Mouse (Mus musculus): ENCODE results near the gene Gm43517. TPM values are rescaled to one million over a fixed set of nuclear protein-coding genes. Genes with fewer than 3 reads are reported as not detected.

Gene Gm43517
- total RNA-seq (2014; fragmentation: Nextera tagmentation), result not detected in 2 replicates
- total RNA-seq (2017), result not detected in 2 replicates

GRCm38 (mm10) chr12:49384876-49385630, at the start of gene Gm43517:
Gene Gm43517 (plus strand): TSS chr12:49385174.
- peak; percentile 34 for ATAC-seq (replicated peaks; ENCODE audit: poor library complexity, severe bottlenecking)

- no peak for ATAC-seq (replicated peaks; ENCODE audit: poor library complexity, severe bottlenecking)
These were observed 35.3 kb upstream of the Gm43517 start for GRCm38 (mm10) chr12:49349697-49350096.

- ATAC-seq (replicated peaks; ENCODE audit: poor library complexity, severe bottlenecking), result no peak
These were observed 16.0 kb upstream of the Gm43517 start for GRCm38 (mm10) chr12:49368931-49369330.

- no peak for ATAC-seq (replicated peaks; ENCODE audit: poor library complexity, severe bottlenecking)
These were observed 12.8 kb upstream of the Gm43517 start for GRCm38 (mm10) chr12:49372170-49372569.

GRCm38 (mm10) chr12:49373176-49373575, 11.8 kb upstream of the Gm43517 start:
- no peak for ATAC-seq (replicated peaks; ENCODE audit: poor library complexity, severe bottlenecking)

GRCm38 (mm10) chr12:49373821-49374605, 11.0 kb upstream of the Gm43517 start:
- ATAC-seq (replicated peaks; ENCODE audit: poor library complexity, severe bottlenecking), result no peak

GRCm38 (mm10) chr12:49374606-49374995, 10.4 kb upstream of the Gm43517 start:
- peak; percentile 68 for ATAC-seq (replicated peaks; ENCODE audit: poor library complexity, severe bottlenecking)

- ATAC-seq (replicated peaks; ENCODE audit: poor library complexity, severe bottlenecking), result no peak
These were observed 9.3 kb upstream of the Gm43517 start for GRCm38 (mm10) chr12:49375427-49376317.

GRCm38 (mm10) chr12:49376318-49376992, 8.5 kb upstream of the Gm43517 start:
- ATAC-seq (replicated peaks; ENCODE audit: poor library complexity, severe bottlenecking), result no peak

- ATAC-seq (replicated peaks; ENCODE audit: poor library complexity, severe bottlenecking), result no peak
These were observed 7.5 kb upstream of the Gm43517 start for GRCm38 (mm10) chr12:49377281-49377970.

- ATAC-seq (replicated peaks; ENCODE audit: poor library complexity, severe bottlenecking), result no peak
These were observed 6.1 kb upstream of the Gm43517 start for GRCm38 (mm10) chr12:49378920-49379319.

- ATAC-seq (replicated peaks; ENCODE audit: poor library complexity, severe bottlenecking), result no peak
These were observed 5.5 kb upstream of the Gm43517 start for GRCm38 (mm10) chr12:49379446-49379845.

GRCm38 (mm10) chr12:49380442-49380841, 4.5 kb upstream of the Gm43517 start:
- no peak for ATAC-seq (replicated peaks; ENCODE audit: poor library complexity, severe bottlenecking)

GRCm38 (mm10) chr12:49381031-49381525, 3.9 kb upstream of the Gm43517 start:
- no peak for ATAC-seq (replicated peaks; ENCODE audit: poor library complexity, severe bottlenecking)

- ATAC-seq (replicated peaks; ENCODE audit: poor library complexity, severe bottlenecking), result peak; percentile 22; the same call in 1 of the 2 replicates
These were observed 3.1 kb upstream of the Gm43517 start for GRCm38 (mm10) chr12:49381721-49382365.

- no peak for ATAC-seq (replicated peaks; ENCODE audit: poor library complexity, severe bottlenecking)
These were observed 2.1 kb upstream of the Gm43517 start, which contains the start of gene Foxg1 for GRCm38 (mm10) chr12:49382565-49383520. Gene Foxg1 (plus strand): TSS chr12:49382660.

GRCm38 (mm10) chr12:49383521-49384133, 1.3 kb upstream of the Gm43517 start:
- ATAC-seq (replicated peaks; ENCODE audit: poor library complexity, severe bottlenecking), result peak; percentile 13

Data from granulocyte monocyte progenitor cell, adult 5-6 weeks (primary cell).